Mouse (Mus musculus): ENCODE measurements around the gene Asb16.

- TF ChIP-seq CTCF (IDR thresholded peaks at IDR 0.05; ENCODE audit: low read depth) (no peak), EP300 (IDR thresholded peaks at IDR 0.05; ENCODE audit: low read depth) (no peak)
Measured at GRCm38 (mm10) chr11:102305359-102305758, 36.8 kb downstream of the Asb16 start.

Measured in liver, embryonic 14.5 days (tissue).